Mouse (Mus musculus) kidney, adult 9 months (tissue): Measurements from ENCODE around the gene Mrtfa.

ENCODE experiments used
- DNase-seq: peaks from one replicate; pipeline ENCODE4 v3.0.0; 2022

Gene Mrtfa

GRCm38 (mm10) chr15:80975666-80976065, 214.9 kb downstream of the Mrtfa start:
- no peak for DNase-seq

DNA sequence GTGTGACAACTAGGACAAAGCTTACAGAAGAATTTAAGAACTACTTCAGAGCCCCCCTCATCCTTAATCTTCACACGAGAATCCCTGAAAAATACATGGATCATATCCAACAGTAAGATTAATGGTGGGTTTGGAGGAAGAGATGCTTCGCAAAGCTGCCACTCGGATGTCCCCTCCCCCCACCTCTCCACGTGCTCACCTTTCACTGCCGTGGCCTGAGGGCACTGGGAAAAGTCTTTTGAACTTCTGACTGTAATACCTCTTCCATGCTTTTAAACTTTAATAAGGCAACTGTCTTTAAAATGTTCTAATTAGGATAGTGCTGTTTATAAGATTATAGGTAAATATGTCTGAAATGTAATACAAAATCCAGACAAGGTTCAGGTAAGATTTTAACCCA, 216.2 kb downstream of the Mrtfa start:
- no peak for DNase-seq

DNA sequence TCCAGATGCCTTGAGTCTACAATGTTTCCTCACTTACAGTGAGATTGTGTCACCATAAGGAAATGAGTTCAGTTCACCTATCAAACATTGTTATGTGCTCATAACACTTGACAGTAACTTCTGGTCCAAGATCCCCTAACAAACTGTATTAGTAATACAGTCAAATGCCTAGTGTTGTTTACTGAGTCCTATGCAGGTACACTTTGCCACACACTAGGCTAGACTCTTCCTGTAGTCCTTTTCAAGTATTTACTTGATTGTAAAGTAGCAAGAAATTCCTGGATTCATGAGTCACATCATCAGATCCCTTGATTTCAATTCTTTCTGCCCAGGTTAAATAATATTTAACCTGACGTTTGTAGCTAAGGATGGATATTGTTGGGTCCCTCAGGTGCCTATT, 221.2 kb downstream of the Mrtfa start:
- no peak for DNase-seq
